Mouse (Mus musculus) cerebellum, postnatal 4 days (tissue): Measurements from ENCODE around the gene Kmt2b.

ENCODE experiments used
- DNase-seq, 2 experiments: peaks; one replicate each; pipeline ENCODE4 v3.0.0; 2022; ENCODE audit warnings: low spot score in 2 of 2, mixed read lengths in 1 of 2

Kmt2b gene

DNA sequence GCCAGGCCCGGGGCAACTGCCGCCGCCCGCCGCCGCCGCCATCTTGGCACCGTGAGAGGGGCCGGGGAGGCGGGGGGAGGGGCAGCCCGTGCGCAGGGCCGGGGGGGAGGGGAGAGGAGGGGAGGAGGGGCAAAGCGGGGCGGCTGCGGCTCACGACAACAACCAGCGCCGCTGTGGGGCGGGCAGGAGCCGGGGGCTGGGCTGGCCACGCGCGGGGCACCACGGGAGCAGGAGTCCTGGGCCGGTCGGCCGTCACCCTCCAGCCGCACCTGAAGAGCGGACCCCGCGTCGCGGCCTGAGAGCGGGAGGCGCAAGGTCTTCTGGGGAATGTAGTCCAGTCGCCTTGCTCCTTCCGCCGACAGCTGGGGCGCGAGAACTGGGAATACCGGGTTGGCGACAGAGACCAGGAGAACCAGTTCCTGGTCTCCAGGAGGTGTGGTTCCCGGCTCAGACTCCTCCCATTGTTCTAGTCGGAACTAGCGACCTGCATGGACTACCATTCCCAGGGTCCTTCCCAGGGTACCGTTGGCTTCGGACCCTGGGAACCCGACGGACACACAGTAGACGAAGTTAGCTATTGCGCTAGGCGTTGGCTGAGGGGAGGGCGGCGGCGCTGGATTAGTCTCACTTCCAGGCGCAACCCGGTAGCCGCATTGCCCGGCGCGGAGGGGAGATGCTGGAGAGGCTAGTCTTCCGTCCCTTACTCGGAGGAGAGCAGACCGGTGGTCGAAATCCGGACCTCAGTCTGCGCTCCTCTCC lies at the start of gene Kmt2b:
Gene Kmt2b, minus strand, starts transcription at position 51 of the 759 bp plus-strand sequence.
- peak; percentile 91 to 94 for DNase-seq

DNA sequence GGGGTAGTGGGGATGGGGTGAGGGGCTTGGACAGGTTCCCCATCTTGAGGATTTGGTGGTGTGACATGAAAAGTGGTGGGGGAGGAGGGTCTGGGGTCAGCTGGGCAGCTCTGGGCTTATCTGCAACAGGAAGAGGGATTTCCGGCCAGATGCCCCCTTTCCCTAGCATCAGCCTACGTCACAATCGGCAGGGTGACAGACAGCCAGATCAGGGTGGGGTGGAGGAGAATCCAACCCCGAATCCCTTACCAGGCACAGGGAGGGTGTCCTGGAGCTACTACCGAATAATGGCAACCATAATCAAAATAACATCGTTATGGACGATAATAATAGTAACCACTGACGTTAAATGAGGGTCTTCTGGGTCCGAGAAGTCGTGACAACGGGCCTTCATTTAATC lies 47.9 kb upstream of the Kmt2b start:
- DNase-seq = no peak

DNA sequence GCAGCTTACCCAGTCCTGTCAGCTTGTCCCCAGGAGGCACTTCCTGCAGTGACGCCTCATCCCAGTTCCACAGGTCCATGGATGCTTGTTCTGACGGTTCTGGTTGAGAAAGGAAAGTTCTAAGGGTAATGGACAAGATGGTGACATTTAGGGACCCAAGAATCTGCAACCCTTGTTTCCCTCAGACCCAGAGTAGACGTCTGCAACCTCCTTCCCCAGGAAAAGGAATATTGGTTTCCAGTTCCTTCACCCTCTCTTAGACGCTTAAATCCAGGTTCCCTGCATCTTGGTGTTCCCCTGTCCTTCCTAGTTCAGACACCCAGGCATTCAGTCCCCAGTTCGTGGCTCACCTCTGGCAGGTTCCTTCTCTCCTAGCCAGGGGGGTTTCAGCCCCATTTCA lies 47.2 kb upstream of the Kmt2b start, which contains the start of gene Etv2:
Gene Etv2, minus strand, starts transcription at position 101 of the 400 bp plus-strand sequence.
- DNase-seq = no peak

DNA sequence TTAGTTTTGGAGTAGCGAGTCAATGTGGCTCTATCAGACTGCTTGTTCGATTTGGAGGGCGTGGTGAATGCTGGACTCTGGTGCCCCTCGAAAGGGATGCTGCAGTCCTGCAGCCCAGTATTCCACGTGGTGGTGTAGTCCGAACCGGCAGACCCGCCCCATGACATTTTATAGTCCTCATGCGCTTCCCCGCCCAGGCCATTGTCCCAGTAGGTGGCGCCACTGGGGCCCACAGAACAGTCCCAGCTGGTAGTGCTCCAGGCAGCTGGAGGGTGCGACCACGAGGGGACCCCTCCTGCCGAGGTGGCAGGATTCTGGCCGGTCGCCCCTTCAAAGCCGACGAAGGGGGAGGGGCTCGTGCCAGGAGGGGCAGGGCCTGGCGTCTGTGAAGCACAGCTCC lies 46.1 kb upstream of the Kmt2b start:
- DNase-seq = peak; percentile 46 to 72

DNA sequence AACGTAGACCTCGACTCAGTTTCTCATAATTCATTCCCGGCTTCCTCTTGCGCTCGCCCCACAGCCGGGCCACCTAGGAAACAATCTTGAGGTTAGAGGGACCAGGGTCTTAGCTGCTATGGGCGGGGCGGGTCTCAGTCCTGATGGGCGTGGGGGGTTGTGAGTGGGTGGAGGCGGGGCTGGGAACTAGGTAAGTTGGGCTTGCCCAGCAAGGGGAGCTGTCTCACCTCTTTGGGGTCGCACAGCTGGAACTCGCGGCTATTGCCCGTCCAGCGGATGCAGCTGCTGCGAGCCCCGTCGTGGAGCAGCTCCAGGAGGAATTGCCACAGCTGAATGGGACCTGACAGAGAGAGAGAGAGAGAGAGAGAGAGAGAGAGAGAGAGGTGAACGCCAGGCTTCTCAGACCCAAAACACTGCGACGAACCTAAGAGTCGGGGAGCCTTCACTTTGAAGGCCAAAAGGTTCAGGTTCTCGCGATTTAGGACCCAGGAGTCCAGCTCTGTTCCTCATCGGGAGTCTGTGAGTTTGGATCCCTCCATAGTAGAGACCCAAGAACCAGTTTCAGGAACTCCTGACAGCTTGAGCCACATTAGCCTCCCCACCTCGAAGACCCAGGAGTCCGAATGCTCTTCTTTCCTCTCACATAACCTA lies 45.4 kb upstream of the Kmt2b start:
- DNase-seq = no peak

DNA sequence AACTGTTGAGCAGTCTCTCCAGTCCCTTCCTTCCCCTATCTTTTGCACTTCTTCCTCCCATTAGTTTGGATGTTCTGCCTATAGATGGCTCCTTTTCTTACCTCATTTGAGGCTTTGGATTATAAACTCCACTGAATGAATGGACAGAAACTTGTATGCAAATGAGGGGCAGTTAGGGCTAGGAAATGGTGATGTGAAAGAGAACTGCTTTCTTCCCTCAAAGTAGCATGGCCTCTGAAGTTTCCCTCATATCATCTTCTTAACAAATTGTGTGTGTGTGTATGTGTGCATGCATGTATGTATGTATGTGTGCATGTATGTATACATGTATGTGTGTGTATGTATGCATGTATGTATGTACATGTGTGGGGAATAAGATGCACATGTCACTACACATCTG lies 40.5 kb upstream of the Kmt2b start:
- no peak for DNase-seq

DNA sequence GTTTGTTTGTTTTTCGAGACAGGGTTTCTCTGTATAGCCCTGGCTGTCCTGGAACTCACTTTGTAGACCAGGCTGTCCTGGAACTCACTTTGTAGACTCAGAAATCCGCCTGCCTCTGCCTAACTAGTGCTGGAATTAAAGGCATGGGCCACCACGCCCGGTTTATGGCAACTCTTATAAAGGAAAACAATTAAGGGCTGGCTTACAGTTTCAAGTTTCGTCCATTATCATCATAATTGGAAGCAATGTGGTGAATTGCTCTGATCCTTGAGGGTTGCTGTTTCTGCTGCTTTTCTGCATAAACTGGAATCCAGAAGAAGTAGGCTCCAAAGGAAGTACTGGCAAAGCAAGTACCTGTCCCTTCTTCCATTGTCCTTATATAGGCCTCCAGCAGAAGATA lies 38.1 kb upstream of the Kmt2b start:
- no peak for DNase-seq

DNA sequence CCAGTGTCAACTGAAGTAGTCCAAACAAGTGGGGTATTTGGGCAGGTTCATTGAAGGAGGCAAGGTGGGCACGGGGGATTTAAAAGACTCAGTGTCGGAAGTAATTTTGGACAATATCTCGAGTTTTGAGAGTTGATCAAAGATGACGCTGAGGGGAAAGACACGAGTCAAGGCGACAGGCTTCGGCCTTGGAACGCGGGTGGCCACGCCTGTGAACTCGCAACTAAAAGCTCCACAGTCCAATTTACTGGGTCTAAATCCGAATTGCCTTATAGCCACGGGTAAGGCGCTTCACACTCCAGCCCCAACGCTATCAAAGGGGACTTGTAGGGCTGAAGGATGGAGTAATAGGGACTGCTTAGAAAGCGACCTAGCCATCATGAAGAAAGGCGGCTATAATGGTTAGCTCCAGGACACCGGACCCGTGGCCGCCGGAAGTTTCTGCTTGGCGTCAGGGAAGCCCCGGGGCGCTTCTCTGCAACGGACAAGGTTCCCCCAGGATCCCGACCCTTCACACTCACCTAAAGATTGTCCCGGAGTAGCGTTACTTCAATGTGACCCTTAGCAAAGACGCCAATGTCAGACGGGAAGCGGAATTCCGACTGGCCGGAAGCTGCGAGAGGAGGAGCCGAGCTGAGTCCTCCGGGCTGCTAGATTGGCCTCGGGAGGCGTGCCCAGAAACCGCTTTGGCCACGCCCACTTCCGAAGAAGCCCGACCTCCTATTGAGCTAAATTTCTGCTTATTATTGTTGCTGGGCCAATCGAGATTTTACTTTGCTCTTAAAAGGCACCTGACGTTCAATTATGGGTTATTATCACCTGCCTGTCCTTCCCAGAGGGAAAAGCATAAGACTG lies 37.2 kb upstream of the Kmt2b start, which contains the start of gene Cox6b1:
Gene Cox6b1, minus strand, starts transcription at position 622 of the 855 bp plus-strand sequence.
- peak; percentile 51 to 75 for DNase-seq

DNA sequence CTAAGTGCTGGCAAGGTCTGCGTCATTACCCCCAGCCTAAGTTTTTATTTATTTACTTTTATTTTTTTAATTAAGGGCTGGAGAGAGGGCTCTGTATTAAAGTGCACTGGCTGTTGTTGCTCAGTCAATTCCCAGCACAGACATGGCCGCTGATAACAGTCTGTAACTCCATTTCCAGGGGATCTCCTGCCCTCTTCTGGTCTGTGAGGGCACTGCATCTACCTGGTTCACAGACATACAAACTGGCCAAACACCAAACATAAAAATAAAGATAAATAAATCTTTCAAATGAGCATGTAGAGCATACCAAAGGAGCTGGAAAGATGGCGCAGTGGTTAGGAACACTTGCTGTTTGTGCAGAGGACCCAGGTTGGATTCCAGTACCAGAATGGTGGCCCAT lies 30.7 kb upstream of the Kmt2b start:
- peak in 1 of 2 experiments; percentile 31 for DNase-seq

DNA sequence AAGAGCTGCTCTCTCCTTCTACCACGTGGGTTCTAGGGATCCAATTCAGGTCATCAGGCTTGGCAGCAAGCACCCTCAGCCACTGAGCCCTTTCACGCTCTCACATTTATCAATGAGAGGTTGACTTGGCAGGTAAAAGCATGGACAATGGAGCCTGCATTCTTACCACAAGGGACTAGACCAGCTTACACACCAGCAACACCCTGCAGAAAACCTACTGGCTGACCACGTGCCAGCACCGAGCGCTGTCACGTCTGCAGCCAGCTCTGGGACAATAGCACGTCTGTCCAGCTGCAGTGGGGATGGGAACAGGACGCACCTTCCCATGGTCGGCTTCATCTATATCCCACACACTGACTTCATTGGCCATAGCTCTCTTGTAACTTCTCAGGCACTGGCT lies 30.1 kb upstream of the Kmt2b start:
- no peak for DNase-seq

DNA sequence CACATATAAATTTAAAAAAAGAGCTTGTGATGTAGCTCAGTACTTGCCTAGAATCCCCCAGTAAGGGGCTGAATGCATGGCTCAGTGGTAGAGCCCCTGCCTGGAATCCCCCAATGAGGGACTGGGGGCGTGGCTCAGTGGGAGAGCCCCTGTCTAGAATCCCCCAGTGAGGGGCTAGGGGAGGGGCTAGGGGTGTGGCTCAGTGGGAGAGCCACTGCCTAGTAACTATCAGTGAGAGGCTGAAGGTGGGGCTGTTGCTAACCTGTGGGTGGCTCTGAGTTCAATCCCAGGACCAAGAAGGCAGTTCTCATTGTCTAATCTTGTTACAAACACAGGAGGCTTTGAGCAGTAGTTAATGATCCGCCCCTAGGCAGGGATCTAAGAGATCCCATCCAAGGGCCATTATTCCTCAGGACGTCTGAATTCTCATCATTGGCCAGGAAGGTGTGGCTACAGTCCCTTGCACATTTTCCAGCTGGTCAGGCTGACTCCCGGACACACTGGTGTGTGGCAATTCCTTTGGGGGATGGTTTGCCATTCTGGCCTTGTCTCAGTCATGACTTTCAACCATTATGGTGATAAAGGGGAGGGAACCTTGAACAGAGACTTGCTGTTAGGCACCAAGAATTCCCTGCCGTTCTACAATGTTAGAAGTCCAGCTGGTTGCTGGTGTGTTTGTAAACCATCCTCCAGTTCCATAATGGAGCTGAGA lies 26.7 kb upstream of the Kmt2b start:
- no peak for DNase-seq

DNA sequence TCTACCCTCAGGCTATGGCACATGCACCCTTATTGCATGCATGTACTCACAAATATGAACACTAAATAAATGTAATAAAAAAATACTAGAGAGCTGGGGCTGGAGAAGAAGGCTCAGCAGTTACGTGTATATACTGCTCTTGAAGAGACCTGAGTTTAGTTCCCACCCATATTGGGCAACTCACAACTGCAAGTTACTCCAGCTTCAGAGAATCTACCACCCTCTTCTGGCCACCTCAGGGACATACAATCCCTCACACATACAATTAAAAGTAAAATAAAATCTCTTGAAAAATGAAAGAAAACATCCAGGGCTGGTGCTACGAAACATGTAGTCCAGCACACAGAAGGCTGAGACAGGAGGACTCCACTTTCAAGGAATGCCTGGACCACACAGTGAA lies 25.9 kb upstream of the Kmt2b start:
- DNase-seq = no peak

DNA sequence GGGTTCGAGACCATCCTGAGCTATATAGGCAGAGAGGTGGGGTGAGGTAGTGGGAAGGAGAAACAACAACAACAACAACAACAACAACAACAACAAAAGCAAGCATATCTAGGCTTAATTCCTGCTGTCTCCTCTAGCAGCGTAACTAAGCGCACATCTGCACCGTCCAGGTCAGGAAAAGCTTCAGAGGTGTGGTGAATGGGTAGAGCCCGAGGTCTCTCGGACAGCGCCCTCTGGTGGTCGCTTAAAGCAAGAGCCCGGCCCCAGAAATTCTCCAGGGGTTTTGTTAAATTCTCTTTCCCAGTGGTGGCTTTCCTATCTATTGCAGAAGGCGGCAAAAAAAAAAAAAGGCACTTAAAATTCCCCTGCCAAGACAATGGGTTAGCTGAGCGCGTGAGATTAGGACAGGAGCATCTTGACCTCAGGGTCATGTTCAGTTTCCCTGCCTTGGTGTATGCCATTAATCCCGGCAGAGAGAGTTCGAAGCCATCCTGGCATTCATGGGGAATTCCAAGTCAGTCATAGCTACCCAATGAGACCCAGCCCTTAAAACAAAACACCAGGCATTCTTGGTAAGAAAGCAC lies 25.1 kb upstream of the Kmt2b start:
- peak in 1 of 2 experiments; percentile 71 for DNase-seq

DNA sequence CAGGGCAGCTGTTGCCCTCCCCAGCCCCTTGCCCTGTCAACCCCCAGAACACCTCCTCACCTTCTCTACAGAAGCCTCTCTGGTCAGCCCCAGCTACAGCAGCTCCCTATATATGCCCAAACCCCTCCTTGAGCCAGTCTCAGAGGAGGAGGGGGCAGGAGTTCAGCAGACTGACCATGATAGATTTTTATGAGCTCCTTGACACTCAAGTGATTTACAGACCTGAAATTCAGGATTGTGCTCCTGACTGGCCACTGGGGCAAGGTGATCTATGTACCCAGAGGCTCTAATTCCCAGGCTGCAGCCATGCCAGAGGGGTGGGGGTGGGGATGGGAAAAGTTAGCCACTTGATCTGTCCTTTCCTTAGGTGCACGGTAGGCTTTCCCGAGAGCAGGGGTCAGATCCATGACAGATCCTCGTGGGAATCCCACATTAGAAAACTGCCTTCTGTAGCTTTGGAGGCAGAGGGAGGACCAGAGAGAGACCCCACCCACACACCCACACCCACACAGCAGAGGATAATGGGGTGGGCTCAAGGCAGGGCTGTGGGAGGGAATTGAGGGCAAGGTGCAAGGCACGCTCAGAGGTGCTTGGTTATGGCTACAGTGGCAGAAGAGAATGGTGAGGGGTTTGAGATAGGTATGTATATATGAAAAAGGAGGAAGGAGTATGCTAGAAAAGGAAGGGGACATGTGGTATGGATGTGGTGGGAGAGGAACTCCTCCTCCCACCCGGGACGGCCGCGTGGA lies 24.3 kb upstream of the Kmt2b start, which contains the start of gene Upk1a:
Gene Upk1a, minus strand, starts transcription at position 194 of the 749 bp plus-strand sequence.
- DNase-seq = no peak

DNA sequence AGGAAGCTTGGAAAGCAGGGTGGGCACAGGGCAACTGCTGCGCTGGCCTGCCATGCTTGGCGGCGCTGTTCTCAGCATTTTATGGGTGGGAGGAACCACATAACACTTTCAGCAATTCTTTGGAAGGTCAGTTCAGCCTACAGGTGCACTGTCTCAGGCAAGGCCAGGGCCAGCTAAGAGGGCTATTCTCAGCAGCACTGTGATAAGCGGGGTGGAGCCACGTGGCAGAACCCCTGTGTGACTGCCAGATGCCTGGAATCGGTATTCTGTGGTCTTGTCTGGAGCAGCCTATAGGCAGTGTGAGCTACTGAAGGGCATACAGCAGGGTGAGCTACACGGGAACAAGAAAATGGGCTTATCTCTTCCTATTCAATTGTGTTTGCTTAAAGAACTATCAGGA lies 21.5 kb upstream of the Kmt2b start:
- DNase-seq = no peak

DNA sequence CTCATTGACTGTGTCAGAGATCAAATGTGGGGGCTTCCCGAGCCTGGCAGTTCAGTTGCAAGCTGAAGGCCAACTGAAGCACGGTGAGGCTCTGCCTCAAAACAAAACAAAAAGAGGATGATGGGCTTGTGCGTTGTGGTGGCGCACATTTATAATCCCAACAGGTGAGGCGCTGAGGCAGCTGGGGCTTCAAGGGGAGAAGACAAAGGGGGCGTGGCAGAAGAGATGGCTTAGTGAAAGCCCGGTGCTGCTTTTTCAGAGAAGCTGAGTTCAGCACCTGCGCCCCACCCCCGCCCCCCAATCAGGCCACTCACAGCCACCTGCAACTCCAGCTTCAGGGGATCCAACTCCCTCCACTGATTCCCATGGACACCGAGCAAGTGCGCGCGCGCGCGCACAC lies 19.9 kb upstream of the Kmt2b start:
- no peak for DNase-seq

DNA sequence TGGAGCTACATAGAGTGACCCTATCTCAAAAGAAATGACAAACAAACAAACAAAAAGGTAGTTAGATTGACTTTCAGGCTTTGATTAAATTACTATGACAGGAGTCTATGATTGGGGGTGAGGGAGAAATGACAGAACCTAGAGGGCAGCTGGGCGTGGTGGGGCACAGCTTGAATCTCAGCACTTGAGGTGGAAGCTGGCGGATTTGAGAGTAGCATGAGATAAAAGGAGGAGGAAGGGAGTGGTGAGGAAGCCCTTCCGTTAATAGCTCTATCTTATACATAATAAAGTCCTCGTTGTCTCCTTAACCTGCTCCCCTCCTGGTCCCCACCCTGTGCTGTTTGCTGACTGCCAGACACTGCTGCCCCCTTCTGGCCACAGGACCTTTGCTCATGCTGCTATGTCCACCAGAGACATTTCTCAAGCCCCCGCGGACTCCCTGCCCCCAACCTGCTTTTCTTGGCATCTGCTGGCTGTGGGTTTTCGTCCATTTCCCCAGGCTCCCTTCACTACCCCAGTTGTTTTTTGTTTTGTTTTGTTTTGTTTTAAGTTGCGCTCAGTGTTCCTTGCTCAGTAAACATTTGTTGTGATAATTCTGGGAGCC lies 19.3 kb upstream of the Kmt2b start:
- DNase-seq = peak; percentile 37 to 60

DNA sequence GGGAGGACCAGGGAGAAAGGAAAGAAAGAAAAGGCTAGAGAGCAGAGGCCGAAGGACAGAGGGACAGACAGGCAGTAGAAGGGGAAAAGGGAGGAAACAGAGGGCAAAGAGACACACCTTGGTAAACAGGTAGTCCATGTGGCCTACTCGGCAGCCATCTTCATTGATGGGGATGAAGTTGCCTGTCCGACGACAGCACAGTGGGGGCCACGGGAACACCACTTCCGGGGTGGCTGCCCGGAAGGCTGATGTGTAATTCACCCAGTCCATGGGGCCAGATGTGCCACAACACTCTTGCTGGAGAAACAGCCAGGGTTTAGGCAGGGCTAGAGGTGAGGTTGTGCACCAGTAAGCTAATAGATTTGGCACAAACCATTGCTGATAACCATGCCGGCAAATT lies 16.4 kb upstream of the Kmt2b start:
- no peak for DNase-seq

DNA sequence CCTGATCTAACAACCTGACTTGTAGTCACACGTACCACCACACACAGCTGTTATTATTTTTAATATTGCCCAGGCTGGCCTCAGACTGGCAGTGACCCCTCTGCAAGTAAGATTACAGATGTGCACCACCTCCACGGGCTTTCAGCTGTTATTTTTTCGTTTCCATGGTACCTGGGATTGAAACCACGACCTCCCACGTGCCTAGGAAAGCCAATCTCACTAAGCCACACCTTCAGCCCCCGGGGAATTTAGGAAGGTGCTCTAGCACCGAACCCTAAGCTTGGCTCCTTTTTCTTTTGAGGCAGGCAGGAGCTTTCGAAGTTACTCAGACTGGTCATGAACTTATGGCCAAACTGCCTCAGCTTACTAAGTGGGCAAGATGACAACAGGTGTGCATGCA lies 15.9 kb upstream of the Kmt2b start:
- no peak for DNase-seq

DNA sequence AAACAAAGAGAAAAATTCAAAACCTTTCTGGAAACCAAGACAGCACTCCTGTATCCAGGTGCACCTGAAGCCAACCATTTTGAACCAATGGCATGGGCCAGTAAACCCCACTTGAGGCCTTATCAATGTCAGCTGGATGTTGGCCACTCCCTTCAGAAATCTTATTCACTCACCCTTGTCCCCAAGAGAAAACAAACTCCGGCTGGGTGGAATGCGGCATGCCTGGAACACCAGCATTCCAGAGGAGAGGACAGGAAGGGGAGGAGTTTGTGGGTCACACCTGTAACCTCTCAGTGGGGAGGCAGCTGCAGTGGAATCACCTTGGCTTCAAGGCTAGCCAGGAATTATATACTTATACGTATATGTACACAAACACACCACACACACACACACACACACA lies 14.1 kb upstream of the Kmt2b start:
- no peak for DNase-seq
